Mouse (Mus musculus) MEL (cell line): Measurements from ENCODE around the gene Slc30a1.

Experiments used
- CTCF ChIP-seq, 3 experiments: IDR thresholded peaks in 2 of 3; conservative IDR thresholded peaks in 1 of 3; 2 replicates each; pipeline ENCODE4 v1.5.1; 2011 to 2012; ENCODE audit warnings: low read length in 3 of 3, low read depth in 2 of 3, mild to moderate bottlenecking in 2 of 3, improper control_type of control experiment in 1 of 3, inconsistent platforms in 1 of 3, mixed read lengths in 1 of 3, moderate library complexity in 1 of 3; ENCODE audit not compliant: control insufficient read depth in 1 of 3, insufficient read depth in 1 of 3, poor library complexity in 1 of 3, severe bottlenecking in 1 of 3
- EP300 ChIP-seq, 2 experiments: IDR thresholded peaks; 2 replicates each; pipeline ENCODE4 v1.6.1; 2011; ENCODE audit warnings: improper control_type of control experiment in 2 of 2, low read length in 2 of 2, low read depth in 1 of 2, mild to moderate bottlenecking in 1 of 2

DNA sequence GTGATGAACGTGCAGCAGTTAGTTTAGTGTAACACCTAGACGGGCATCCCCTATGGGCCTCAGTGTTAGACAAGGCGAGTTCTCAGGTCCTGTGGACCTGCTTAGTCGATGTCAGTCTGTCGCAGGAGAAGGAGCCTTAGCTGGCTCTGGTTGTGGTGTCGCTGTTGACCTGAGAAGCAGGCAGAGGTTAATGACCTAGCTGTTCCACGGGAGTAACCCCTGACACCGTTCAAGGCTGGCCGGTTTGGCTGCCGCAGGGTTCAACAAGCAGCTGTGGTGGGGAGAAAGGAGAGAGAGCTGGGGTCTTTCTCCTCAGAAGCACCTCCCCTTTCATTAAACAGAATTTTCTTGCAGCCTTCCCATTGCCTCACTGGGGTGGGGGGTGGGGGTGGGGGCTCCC lies 28.9 kb upstream of the Slc30a1 start:
- TF ChIP-seq EP300 (IDR thresholded peaks at IDR 0.05; ENCODE audit: low read depth in 1 of 2, low read length in 2 of 2), result no peak
- TF ChIP-seq CTCF (IDR thresholded peaks at IDR 0.05 in 2 of 3, conservative IDR thresholded peaks at IDR 0.05 in 1 of 3; ENCODE audit: control insufficient read depth in 1 of 3, insufficient read depth in 1 of 3, low read depth in 2 of 3, low read length in 3 of 3, poor library complexity in 1 of 3, severe bottlenecking in 1 of 3), result no peak
